Mouse (Mus musculus): ENCODE data around the gene Erc2. TPM values are rescaled to one million over a fixed set of nuclear protein-coding genes. Genes with fewer than 3 reads are reported as not detected.

Erc2 gene
- total and polyA plus RNA-seq, 3 experiments: not detected

- Histone ChIP-seq H3K4me1 (ENCODE audit: control insufficient read depth in 1 of 2, insufficient read depth in 2 of 2) (no peaks in the 10 kb centered on the region), H3K27ac (ENCODE audit: insufficient read depth, low read depth) (no peak overlapping the region), H3K79me2 (replicated peaks; ENCODE audit: control insufficient read depth, extremely low read depth, insufficient read depth, poor library complexity, severe bottlenecking) (no peaks in the 10 kb centered on the region), H3K9me3 (replicated peaks; ENCODE audit: low read length) (no peaks in the 10 kb centered on the region), H3K4me2 (ENCODE audit: insufficient read depth, low read depth, poor library complexity, severe bottlenecking) (no peak overlapping the region), H3K36me3 (replicated peaks in 1 of 2; ENCODE audit: control insufficient read depth in 1 of 2, insufficient read depth in 1 of 2, low read length in 1 of 2) (no peaks in the 10 kb centered on the region), H3K9ac (ENCODE audit: insufficient read depth, low read depth) (no peak overlapping the region), H3K4me3 (replicated peaks in 1 of 3; ENCODE audit: low read depth in 2 of 3, low read length in 2 of 3, poor library complexity in 1 of 3) (no peak overlapping the region), H3K27me3 (replicated peaks) (no peaks in the 10 kb centered on the region)
- in situ Hi-C loops (cut with MboI; ENCODE audit: low pct_ligation_motif_present, low pct_unique_long_range_greater_than_20kb, low sequenced_read_pairs) (no loop called here), dilution Hi-C loops (cut with MboI; ENCODE audit: extremely low pct_ligation_motif_present, extremely low pct_unique_long_range_greater_than_20kb, low sequenced_read_pairs) (no loop called here)
- no peak for DNase-seq (ENCODE audit: extremely low read depth)
- TF ChIP-seq MXI1 (IDR thresholded peaks at IDR 0.05; ENCODE audit: low read depth, low read length): no peak
- no peak for TF ChIP-seq JUN (IDR thresholded peaks at IDR 0.05; ENCODE audit: insufficient read depth, low read depth, low read length)
- TF ChIP-seq PAX5 (IDR thresholded peaks at IDR 0.05; ENCODE audit: low read length): no peak
- TF ChIP-seq USF1 (IDR thresholded peaks at IDR 0.05; ENCODE audit: low read depth, low read length): no peak
- no peak for TF ChIP-seq ETS1 (conservative IDR thresholded peaks at IDR 0.05; ENCODE audit: low read depth, low read length)
- TF ChIP-seq JUND (conservative IDR thresholded peaks at IDR 0.05; ENCODE audit: low read depth, low read length): no peak
- TF ChIP-seq CTCF (conservative IDR thresholded peaks at IDR 0.05 in 1 of 2, IDR thresholded peaks at IDR 0.05 in 1 of 2; ENCODE audit: low read depth in 2 of 2, low read length in 2 of 2): no peak
- no peak for TF ChIP-seq ELF1 (IDR thresholded peaks at IDR 0.05; ENCODE audit: low read depth, low read length)
- TF ChIP-seq CHD1 (IDR thresholded peaks at IDR 0.05; ENCODE audit: low read depth, low read length): no peak
- no peak for TF ChIP-seq USF2 (conservative IDR thresholded peaks at IDR 0.05; ENCODE audit: low read depth, low read length)
- TF ChIP-seq MEF2A (IDR thresholded peaks at IDR 0.05; ENCODE audit: borderline replicate concordance, low read depth, low read length): no peak
- TF ChIP-seq CHD2 (IDR thresholded peaks at IDR 0.05; ENCODE audit: low read length): no peak
- TF ChIP-seq NRF1 (IDR thresholded peaks at IDR 0.05; ENCODE audit: low read depth, low read length): no peak
Observed at GRCm38 (mm10) chr14:27661466-27661865, 39.2 kb downstream of the Erc2 start.

GRCm38 (mm10) chr14:27662251-27662650 lies 40.0 kb downstream of the Erc2 start:
- no peaks in the 10 kb centered on the region for H3K9me3 ChIP-seq (replicated peaks; ENCODE audit: low read length)
- dilution Hi-C loops (cut with MboI; ENCODE audit: extremely low pct_ligation_motif_present, extremely low pct_unique_long_range_greater_than_20kb, low sequenced_read_pairs): no loop called here

More at GRCm38 (mm10) chr14:27662251-27662650, 40.0 kb downstream of the Erc2 start:
- H3K4me2 ChIP-seq (ENCODE audit: insufficient read depth, low read depth, poor library complexity, severe bottlenecking): no peak overlapping the region
- H3K79me2 ChIP-seq (replicated peaks; ENCODE audit: control insufficient read depth, extremely low read depth, insufficient read depth, poor library complexity, severe bottlenecking): no peaks in the 10 kb centered on the region
- H3K9ac ChIP-seq (ENCODE audit: insufficient read depth, low read depth): no peak overlapping the region
- in situ Hi-C loops (cut with MboI; ENCODE audit: low pct_ligation_motif_present, low pct_unique_long_range_greater_than_20kb, low sequenced_read_pairs): no loop called here
- H3K4me1 ChIP-seq (ENCODE audit: control insufficient read depth in 1 of 2, insufficient read depth in 2 of 2): no peaks in the 10 kb centered on the region
- TF ChIP-seq RCOR1 (conservative IDR thresholded peaks at IDR 0.05; ENCODE audit: low read depth, low read length): no peak
- TF ChIP-seq BHLHE40 (IDR thresholded peaks at IDR 0.05; ENCODE audit: low read depth, low read length): no peak
- TF ChIP-seq ETS1 (conservative IDR thresholded peaks at IDR 0.05; ENCODE audit: low read depth, low read length): no peak
- no peak for TF ChIP-seq SMC3 (IDR thresholded peaks at IDR 0.05; ENCODE audit: low read depth, low read length)
- no peak for TF ChIP-seq SIN3A (IDR thresholded peaks at IDR 0.05; ENCODE audit: low read length)
- TF ChIP-seq KAT2A (IDR thresholded peaks at IDR 0.05; ENCODE audit: insufficient replicate concordance, low read length): no peak
- TF ChIP-seq CHD2 (IDR thresholded peaks at IDR 0.05; ENCODE audit: low read length): no peak
- TF ChIP-seq GABPA (IDR thresholded peaks at IDR 0.05; ENCODE audit: insufficient replicate concordance, low read depth, low read length): no peak
- no peak for TF ChIP-seq NELFE (IDR thresholded peaks at IDR 0.05; ENCODE audit: low read depth, low read length)
- TF ChIP-seq ELF1 (IDR thresholded peaks at IDR 0.05; ENCODE audit: low read depth, low read length): no peak
- no peak for TF ChIP-seq EP300 (IDR thresholded peaks at IDR 0.05; ENCODE audit: low read length)
- no peak for TF ChIP-seq IRF4 (IDR thresholded peaks at IDR 0.05; ENCODE audit: low read depth, low read length)
- no peak for TF ChIP-seq ZMIZ1 (IDR thresholded peaks at IDR 0.05; ENCODE audit: low read depth, low read length)
- TF ChIP-seq USF1 (IDR thresholded peaks at IDR 0.05; ENCODE audit: low read depth, low read length): no peak
- DNase-seq (ENCODE audit: extremely low read depth): no peak
- H3K4me3 ChIP-seq (replicated peaks in 1 of 3; ENCODE audit: low read depth in 2 of 3, low read length in 2 of 3, poor library complexity in 1 of 3): no peak overlapping the region
- no peaks in the 10 kb centered on the region for H3K27me3 ChIP-seq (replicated peaks)
- H3K27ac ChIP-seq (ENCODE audit: insufficient read depth, low read depth): no peak overlapping the region
- no peaks in the 10 kb centered on the region for H3K36me3 ChIP-seq (replicated peaks in 1 of 2; ENCODE audit: control insufficient read depth in 1 of 2, insufficient read depth in 1 of 2, low read length in 1 of 2)

Measured in CH12.LX (cell line).